Mouse (Mus musculus) right cerebral cortex, postnatal 25 days (tissue): Measurements from ENCODE around the gene Gk2.

ENCODE experiments used
- DNase-seq: peaks from one replicate; pipeline ENCODE4 v3.0.0; 2022

Gk2 gene

GRCm38 (mm10) chr5:97456816-97457215 is at the start of gene Gk2:
Gk2 (minus strand) TSS chr5:97457021.
- no peak for DNase-seq

- no peak for DNase-seq
Measured at GRCm38 (mm10) chr5:97498041-97498440, 41.2 kb upstream of the Gk2 start.

DNA sequence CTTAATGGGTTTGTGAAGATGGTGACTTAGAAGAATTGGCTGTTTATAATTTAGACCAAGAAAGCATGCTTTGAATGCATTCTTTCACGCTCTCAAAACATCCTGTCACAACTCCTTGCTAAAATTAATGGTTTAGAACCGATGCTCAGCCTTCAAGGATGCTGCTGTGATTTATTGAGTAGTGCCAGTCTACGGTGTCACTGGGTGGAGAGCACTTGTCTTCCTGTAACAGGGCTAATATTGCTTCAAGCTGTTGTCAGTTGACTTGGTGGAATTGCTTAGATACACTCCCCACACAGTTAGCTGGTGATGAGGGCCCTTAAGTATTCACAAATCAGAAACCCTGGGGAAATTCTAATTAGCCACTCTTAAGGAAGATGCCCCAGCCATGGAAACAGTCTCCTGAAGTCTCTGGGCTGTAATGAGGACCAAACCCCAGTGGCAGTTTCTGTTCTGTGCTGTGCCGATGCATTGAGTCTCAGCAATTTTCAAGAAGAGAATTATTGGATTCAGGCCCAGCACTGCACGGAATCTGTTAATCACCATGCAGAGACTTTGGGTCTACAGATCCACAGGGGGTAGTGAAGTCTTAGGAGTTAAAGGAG is 38.8 kb upstream of the Gk2 start:
- no peak for DNase-seq

DNA sequence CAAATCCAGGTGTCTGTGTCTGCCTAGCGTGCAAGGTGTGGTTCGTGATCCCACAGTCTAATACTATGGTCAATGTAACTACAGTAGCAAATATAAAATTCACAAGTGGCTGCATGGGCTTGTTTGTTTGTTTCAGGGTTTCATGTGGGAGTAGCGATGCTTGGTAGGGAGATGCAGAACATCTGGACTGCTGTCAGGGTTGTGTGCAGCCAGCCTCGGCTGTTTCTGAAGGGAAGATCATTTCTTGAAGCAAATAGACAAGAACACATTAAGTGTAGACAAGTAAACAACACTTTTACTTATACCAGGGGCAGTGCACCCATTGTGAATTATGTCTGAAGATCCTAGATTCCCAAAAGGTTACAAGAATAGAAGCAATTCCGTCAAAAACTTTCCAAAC is 36.6 kb upstream of the Gk2 start:
- no peak for DNase-seq

- DNase-seq, result no peak
Measured at GRCm38 (mm10) chr5:97486141-97486540, 29.3 kb upstream of the Gk2 start.

- no peak for DNase-seq
Measured at GRCm38 (mm10) chr5:97479991-97480390, 23.2 kb upstream of the Gk2 start.

DNA sequence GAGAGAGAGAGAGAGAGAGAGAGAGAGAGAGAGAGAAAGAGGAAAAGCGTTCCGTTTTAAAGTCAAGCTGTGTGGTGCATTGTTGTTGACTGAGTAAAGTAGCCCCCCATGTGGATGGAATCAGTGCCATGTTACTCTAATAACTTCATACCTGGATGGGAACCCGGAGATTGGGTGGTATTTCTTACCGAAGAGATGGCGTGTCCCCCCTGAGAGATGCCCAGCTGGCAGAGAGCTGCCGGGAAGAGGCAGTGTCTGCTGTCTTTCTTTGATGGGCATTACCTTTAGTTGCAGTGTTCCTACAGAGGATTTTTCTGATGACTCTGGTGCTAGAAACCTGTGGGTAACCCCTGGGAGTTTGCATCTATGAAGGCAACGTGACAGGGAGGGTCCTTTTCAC is 10.4 kb upstream of the Gk2 start:
- DNase-seq, result no peak

DNA sequence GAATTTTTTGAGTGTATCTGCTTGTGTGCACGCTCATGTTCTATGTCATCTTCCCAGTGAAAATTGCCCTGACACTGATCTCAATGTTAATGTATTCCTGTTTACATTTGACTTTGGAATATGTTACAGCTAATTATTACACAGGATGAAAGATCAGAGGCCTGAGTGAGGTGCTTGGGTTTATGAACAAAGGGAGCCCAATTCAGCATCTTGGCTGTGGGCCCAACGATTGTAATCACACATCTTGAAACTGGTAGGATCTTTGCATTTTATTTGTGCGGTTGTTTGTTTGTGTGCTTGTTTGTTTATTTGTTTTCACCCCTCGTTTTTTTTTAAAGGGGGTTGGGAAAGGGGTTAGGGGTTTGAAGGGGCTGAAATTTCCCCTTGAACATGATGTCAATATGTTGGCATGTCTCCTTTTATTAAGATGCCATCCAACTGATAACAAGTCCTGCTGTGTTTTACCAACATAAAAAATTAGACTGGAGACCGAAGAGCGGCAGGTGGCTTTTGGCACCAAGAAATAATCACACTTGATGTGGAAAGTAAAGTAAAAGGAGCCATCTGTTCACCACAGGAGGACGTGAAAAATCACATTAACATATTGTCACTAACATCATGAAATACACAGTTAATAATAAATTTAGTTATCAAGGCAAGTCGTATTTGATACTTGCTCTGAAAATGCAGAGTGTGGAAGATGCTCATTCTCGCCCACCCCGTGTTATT is 9.8 kb upstream of the Gk2 start:
- DNase-seq, result no peak

- DNase-seq, result no peak
Measured at GRCm38 (mm10) chr5:97465956-97466355, 9.1 kb upstream of the Gk2 start.

GRCm38 (mm10) chr5:97462856-97463255 is 6.0 kb upstream of the Gk2 start:
- no peak for DNase-seq

- DNase-seq, result no peak
Measured at GRCm38 (mm10) chr5:97451451-97451850, 5.4 kb downstream of the Gk2 start.

DNA sequence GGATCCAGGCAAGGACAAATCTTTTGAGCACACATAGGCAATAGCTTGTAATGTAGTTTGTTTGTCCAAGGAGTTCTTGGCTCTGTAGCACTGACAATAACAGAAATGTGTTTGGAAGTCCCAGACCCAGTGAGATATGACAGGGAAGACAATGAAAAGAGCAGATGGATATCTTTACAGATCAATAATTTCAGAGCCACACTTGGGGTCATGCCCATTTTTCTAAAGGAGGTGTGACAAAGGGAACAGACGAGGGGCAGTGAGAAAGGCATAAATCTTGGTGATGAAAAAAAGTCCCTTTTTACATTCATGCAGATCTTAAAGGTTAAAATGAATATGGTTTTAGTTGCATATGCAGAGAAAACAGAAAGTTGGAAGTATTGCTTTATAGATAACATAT is 12.6 kb downstream of the Gk2 start:
- no peak for DNase-seq

DNA sequence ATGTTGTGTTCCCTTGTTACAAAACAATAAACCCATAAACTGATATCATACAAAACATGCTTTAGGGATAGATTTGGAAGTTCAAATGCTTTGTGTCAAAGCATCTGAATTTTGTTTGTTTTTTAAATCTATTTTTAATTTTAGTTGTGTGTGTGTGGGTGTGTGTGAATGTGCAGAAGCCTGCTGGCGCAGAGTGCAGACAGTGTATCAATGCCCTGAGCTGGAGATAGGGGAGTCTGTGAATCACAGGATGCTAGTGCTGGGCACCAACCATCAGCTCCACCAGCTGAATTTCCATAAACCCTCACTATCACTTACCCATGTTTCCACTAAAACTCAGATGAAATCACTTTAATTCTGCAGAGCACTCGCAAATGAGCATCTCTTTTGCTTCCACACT is 24.3 kb downstream of the Gk2 start:
- DNase-seq, result no peak

GRCm38 (mm10) chr5:97429976-97430375 is 26.8 kb downstream of the Gk2 start:
- DNase-seq, result no peak

- no peak for DNase-seq
Measured at GRCm38 (mm10) chr5:97421669-97422068, 35.2 kb downstream of the Gk2 start.

DNA sequence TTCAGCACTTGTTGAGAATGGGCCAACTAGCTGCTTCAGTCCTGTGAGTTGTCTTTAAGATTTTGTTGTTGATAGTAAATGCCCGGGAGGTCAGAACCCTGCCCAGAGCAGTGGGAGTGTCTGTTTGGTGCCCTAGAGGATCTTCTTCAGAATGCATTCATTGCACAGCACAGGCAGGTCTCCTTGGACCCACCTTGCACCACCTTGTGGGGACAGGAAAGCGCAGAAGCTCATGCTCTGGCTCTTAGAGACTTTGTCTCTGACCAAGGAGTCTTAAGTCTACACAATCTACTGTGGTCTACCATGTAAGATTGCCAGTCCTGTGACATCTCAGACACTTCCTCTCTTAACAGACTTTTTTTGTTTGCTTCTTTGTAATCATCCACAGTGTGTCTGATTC is 39.6 kb downstream of the Gk2 start:
- DNase-seq, result no peak

- no peak for DNase-seq
Measured at GRCm38 (mm10) chr5:97415837-97416236, 41.0 kb downstream of the Gk2 start.

- DNase-seq, result no peak
Measured at GRCm38 (mm10) chr5:97413716-97414115, 43.1 kb downstream of the Gk2 start.

- no peak for DNase-seq
Measured at GRCm38 (mm10) chr5:97410190-97410589, 46.6 kb downstream of the Gk2 start.

DNA sequence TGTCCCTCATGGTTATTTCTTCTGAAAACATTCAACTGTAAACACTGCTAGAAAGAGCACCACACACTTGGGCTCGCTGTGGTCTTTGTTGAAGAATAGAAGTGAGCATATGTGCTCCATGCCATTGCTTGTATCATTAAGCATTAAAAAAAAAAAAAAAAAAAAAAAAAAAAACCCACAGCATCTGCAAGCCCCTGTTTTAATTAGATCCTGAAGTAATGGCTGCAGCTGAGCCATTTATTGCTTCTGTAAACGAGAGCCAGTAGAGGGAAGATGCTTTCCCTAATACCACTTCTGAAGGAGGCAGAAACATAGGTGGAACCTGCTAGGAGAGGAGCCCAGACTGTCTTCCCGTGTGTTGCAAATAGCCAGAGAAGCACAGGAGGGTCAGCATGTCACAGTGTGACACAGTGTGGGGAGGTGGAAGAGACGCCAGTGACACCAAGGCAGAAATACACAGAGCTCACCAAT is 47.6 kb downstream of the Gk2 start:
- DNase-seq, result no peak
